Mouse (Mus musculus): ENCODE measurements at regions not wholly inside any gene's neighbourhood (a gene's known extent, or its start where the extent isn't known, plus 50 kb on each side); places are given as distances from the start of the nearest gene placed in this dataset.
A peak's percentile ranks its signal among the peaks of the same experiment; 100 is the strongest.

- ATAC-seq (ENCODE audit: low TSS enrichment), result peak; percentile 62; the same call in 1 of the 2 replicates
Measured at GRCm38 (mm10) chr3:47668824-47669223, 1220.8 kb upstream of the Pabpc4l start.

- ATAC-seq (ENCODE audit: low TSS enrichment), result no peak
Measured at GRCm38 (mm10) chr3:47662484-47662883, 1214.5 kb upstream of the Pabpc4l start.

- ATAC-seq (ENCODE audit: low TSS enrichment), result no peak
Measured at GRCm38 (mm10) chr3:47660531-47660930, 1212.5 kb upstream of the Pabpc4l start.
